Mouse (Mus musculus) cerebellum, adult 2 months (tissue): ENCODE data around the gene Gm10320.

Source experiments
- CTCF ChIP-seq: fragments of 200-500 bp; IDR thresholded peaks from 2 replicates; pipeline ENCODE4 v1.5.1; 2011; ENCODE audit warnings: low read depth, mild to moderate bottlenecking, control low read depth, low read length, moderate library complexity, borderline replicate concordance; ENCODE audit not compliant: insufficient read depth
- POLR2A ChIP-seq: fragments of 200-500 bp; IDR thresholded peaks from 2 replicates; pipeline ENCODE4 v1.6.1; 2011; ENCODE audit warnings: low read length, control low read depth, borderline replicate concordance; ENCODE audit not compliant: insufficient read depth

DNA sequence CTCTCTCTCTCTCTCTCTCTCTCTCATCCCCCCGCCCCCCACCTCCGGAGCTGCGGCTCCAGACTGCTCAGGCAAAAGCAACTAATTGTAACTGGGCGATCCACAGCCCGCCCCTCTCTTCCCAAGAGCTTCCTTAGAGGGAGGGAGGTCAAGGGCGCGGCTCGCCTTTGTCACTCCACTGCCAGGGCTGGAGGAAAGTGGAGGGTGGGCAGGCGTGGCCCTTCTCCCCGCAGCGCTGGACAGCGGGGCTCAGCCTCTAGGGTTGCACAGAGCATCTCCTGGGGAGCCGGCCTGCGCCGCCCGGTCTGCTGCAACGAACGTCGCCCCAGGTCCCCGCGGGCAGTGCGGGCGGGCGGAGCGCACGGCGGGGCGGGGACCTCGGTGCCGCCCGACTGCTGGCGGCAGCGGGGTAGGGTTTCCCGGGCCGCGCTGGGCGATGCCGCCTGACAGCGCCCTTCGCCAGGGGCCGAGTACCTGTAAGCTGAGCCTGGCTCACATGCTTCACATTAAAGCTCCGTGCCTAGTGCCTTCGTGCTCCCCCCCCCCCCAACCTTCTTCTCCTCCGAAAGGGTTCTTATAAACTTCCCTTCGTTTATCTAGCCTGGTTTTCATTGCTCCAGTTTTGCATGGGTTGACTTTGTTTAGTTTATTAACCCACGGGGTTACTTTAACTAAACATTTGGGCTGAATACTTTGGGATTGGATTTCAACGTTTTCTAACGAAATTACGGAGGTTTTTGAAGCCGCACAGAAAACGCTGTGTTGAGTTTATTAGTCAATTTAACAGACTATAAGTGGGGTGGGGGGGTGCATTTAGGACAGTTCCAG, 13.1 kb upstream of the Gm10320 start:
- no peak for TF ChIP-seq CTCF
- no peak for TF ChIP-seq POLR2A
